Mouse (Mus musculus): Measurements from ENCODE around the gene Olfr202.

DNA sequence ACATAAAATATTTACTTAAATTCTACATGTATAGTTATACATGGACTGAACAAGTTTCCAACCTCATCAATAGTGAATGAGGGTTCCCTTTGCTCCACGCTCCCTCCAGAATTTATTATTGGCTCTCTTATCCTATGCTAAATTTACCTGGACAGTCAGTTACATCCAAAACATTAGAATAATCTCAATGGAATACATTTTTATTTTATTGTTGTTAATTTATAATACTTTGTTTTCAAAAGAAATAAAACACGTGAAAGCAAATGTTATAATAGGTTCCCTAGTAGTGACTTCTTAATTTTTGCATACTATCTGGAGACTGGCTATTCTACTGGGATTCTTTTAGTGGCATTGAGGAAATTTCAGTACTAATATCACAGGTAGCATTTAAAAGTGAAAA lies 12.0 kb upstream of the Olfr202 start, which contains the start of gene Olfr203:
- TF ChIP-seq CTCF (IDR thresholded peaks at IDR 0.05) (no peak), EP300 (IDR thresholded peaks at IDR 0.05) (no peak)
